Mouse (Mus musculus) heart, postnatal 0 days (tissue): ENCODE results near the gene Coa7. TPM values are rescaled to one million over a fixed set of nuclear protein-coding genes. Genes with fewer than 3 reads are reported as not detected.

ENCODE experiments used
- ATAC-seq: fragments of 200-750 bp; cut with Nextera tagmentation; 2 replicates; pipeline ENCODE4 v1.8.0; 2017; ENCODE audit warnings: low read depth, moderate number of reproducible peaks, moderate library complexity; ENCODE audit not compliant: insufficient read depth
- DNase-seq: peaks from one replicate; pipeline ENCODE4 v3.0.0-alpha.2; 2016; ENCODE audit warnings: low spot score
- H3K27ac ChIP-seq: fragments of 300-500 bp; sonication (generic); 2 replicates; pipeline ENCODE4 v1.5.1; 2014; ENCODE audit warnings: low read depth, mild to moderate bottlenecking
- H3K27me3 ChIP-seq: fragments of 300-500 bp; sonication (generic); 2 replicates; pipeline ENCODE4 v1.6.1; 2014; ENCODE audit warnings: low read length, mixed read lengths; ENCODE audit not compliant: control insufficient read depth, insufficient read depth
- H3K36me3 ChIP-seq: fragments of 300-500 bp; sonication (generic); replicated peaks from 2 replicates; pipeline ENCODE4 v1.6.1; 2014; ENCODE audit warnings: low read length, mixed read lengths; ENCODE audit not compliant: control insufficient read depth, insufficient read depth
- H3K4me1 ChIP-seq: fragments of 300-500 bp; sonication (generic); 2 replicates; pipeline ENCODE4 v1.6.1; 2014; ENCODE audit warnings: antibody characterized with exemption; ENCODE audit not compliant: control insufficient read depth, insufficient read depth
- H3K4me2 ChIP-seq: fragments of 300-500 bp; sonication (generic); 2 replicates; pipeline ENCODE4 v1.6.1; 2014; ENCODE audit warnings: low read depth, mild to moderate bottlenecking, low read length, moderate library complexity
- H3K4me3 ChIP-seq: fragments of 300-500 bp; sonication (generic); 2 replicates; pipeline ENCODE4 v1.5.1; 2014; ENCODE audit warnings: low read depth, low read length
- H3K9ac ChIP-seq: fragments of 300-500 bp; sonication (generic); replicated peaks from 2 replicates; pipeline ENCODE4 v1.6.1; 2014; ENCODE audit warnings: low read depth, low read length, mixed read lengths
- H3K9me3 ChIP-seq: fragments of 300-500 bp; sonication (generic); replicated peaks from 2 replicates; pipeline ENCODE4 v1.6.1; 2016; ENCODE audit warnings: low read length; ENCODE audit not compliant: control insufficient read depth
- CTCF ChIP-seq: IDR thresholded peaks from 2 replicates; pipeline ENCODE4 v1.5.1; 2016; ENCODE audit warnings: antibody characterized with exemption, control low read depth, low read depth
- EP300 ChIP-seq: IDR thresholded peaks from 2 replicates; pipeline ENCODE4 v1.6.1; 2016; ENCODE audit warnings: antibody characterized with exemption, low read depth
- WGBS: fragments of 180-500 bp; shearing (Covaris S2); extraction: QIAGEN DNeasy Blood & Tissue Kit; methylation state at CpG from one replicate; pipeline ENCODE4 v1.1.7; 2014; 5-methylcytosine and 5-hydroxymethylcytosine counted together
- polyA plus RNA-seq: library from polyadenylated mRNA; unstranded; fragments of >200 nt; fragmentation: Nextera tagmentation; extraction: Ambion mirVana; gene quantifications from 2 replicates; pipeline ENCODE4 v1.2.1, GENCODE M21; 2015
- total RNA-seq: library from RNA; depleted of rRNA; stranded (reverse); fragments of >200 nt; gene quantifications from 2 replicates; pipeline ENCODE4 v1.2.3, GENCODE M21; 2014; ENCODE audit warnings: low replicate concordance

Gene Coa7
- total and polyA plus RNA-seq, 2 experiments from 2014 or later, result 26.0 to 61.7 TPM

GRCm38 (mm10) chr4:108335413-108335812 lies 7.5 kb downstream of the Coa7 start:
- TF ChIP-seq EP300 (no peak), CTCF (no peak)
- DNase-seq (no peak), ATAC-seq (peak; percentile 50; the same call in 1 of the 2 replicates)
- Histone ChIP-seq H3K27ac (peak overlapping the region; percentile 62), H3K36me3 (peaks cover 28% of the 10 kb centered on the region), H3K9me3 (no peaks in the 10 kb centered on the region), H3K9ac (no peak overlapping the region), H3K27me3 (no peaks in the 10 kb centered on the region), H3K4me2 (no peak overlapping the region), H3K4me1 (peaks cover 14% of the 10 kb centered on the region), H3K4me3 (no peak overlapping the region)
- 87% methylated on average over 6 of the region's 6 CpGs for WGBS

- Histone ChIP-seq H3K36me3 (peaks cover 28% of the 10 kb centered on the region), H3K9me3 (no peaks in the 10 kb centered on the region), H3K27me3 (no peaks in the 10 kb centered on the region), H3K4me1 (peaks cover 5% of the 10 kb centered on the region; the same call in 1 of the 2 replicates), H3K4me2 (no peak overlapping the region), H3K4me3 (no peak overlapping the region), H3K9ac (no peak overlapping the region), H3K27ac (no peak overlapping the region)
- WGBS, result 82% methylated on average over 2 of the region's 2 CpGs
- ATAC-seq (no peak), DNase-seq (no peak)
- TF ChIP-seq CTCF (no peak), EP300 (no peak)
These were observed 8.8 kb downstream of the Coa7 start for GRCm38 (mm10) chr4:108336765-108337164.

- TF ChIP-seq EP300 (no peak), CTCF (no peak)
- whole genome bisulfite sequencing, result 54% methylated on average over 3 of the region's 3 CpGs
- Histone ChIP-seq H3K27ac (no peak overlapping the region), H3K4me2 (no peak overlapping the region), H3K4me3 (no peak overlapping the region), H3K4me1 (no peaks in the 10 kb centered on the region), H3K9me3 (no peaks in the 10 kb centered on the region), H3K27me3 (no peaks in the 10 kb centered on the region), H3K36me3 (peaks cover 28% of the 10 kb centered on the region), H3K9ac (no peak overlapping the region)
- DNase-seq, result no peak
- no peak for ATAC-seq
These were observed 9.9 kb downstream of the Coa7 start for GRCm38 (mm10) chr4:108337817-108338216.

GRCm38 (mm10) chr4:108338321-108338733 lies 10.4 kb downstream of the Coa7 start:
- TF ChIP-seq EP300, result no peak
- no peak for TF ChIP-seq CTCF

GRCm38 (mm10) chr4:108338811-108339210 lies 10.9 kb downstream of the Coa7 start:
- Histone ChIP-seq H3K36me3 (peaks cover 28% of the 10 kb centered on the region), H3K27ac (no peak overlapping the region), H3K9ac (no peak overlapping the region), H3K4me1 (no peaks in the 10 kb centered on the region), H3K9me3 (no peaks in the 10 kb centered on the region), H3K4me3 (no peak overlapping the region), H3K4me2 (no peak overlapping the region), H3K27me3 (no peaks in the 10 kb centered on the region)
- ATAC-seq (no peak), DNase-seq (no peak)
- WGBS, result 65% methylated on average over 10 of the region's 10 CpGs
- TF ChIP-seq CTCF (no peak), EP300 (no peak)

More at GRCm38 (mm10) chr4:108338321-108338733, 10.4 kb downstream of the Coa7 start:
- WGBS, result 67% methylated on average over 9 of the region's 9 CpGs
- Histone ChIP-seq H3K9me3 (no peaks in the 10 kb centered on the region), H3K4me3 (no peak overlapping the region), H3K36me3 (peaks cover 28% of the 10 kb centered on the region), H3K27me3 (no peaks in the 10 kb centered on the region), H3K4me1 (no peaks in the 10 kb centered on the region), H3K9ac (no peak overlapping the region), H3K4me2 (no peak overlapping the region), H3K27ac (no peak overlapping the region)
- DNase-seq (no peak), ATAC-seq (no peak)

- no peak for TF ChIP-seq EP300
- peak; percentile 82 for TF ChIP-seq CTCF
- DNase-seq (peak; percentile 87), ATAC-seq (peak; percentile 76)
- WGBS, result 17% methylated on average over 4 of the region's 4 CpGs
- Histone ChIP-seq H3K27ac (no peak overlapping the region), H3K36me3 (peaks cover 28% of the 10 kb centered on the region), H3K4me2 (no peak overlapping the region), H3K27me3 (no peaks in the 10 kb centered on the region), H3K9me3 (no peaks in the 10 kb centered on the region), H3K4me1 (no peaks in the 10 kb centered on the region), H3K9ac (no peak overlapping the region), H3K4me3 (no peak overlapping the region)
These were observed 11.3 kb downstream of the Coa7 start for GRCm38 (mm10) chr4:108339277-108339690.
